Mouse (Mus musculus) lung, postnatal 0 days (tissue): ENCODE measurements around the gene Rhog.

Experiments
- CTCF ChIP-seq: IDR thresholded peaks from 2 replicates; pipeline ENCODE4 v1.5.1; 2016; ENCODE audit warnings: antibody characterized with exemption, mild to moderate bottlenecking
- EP300 ChIP-seq: IDR thresholded peaks from 2 replicates; pipeline ENCODE4 v1.6.1; 2016; ENCODE audit warnings: antibody characterized with exemption, mild to moderate bottlenecking, control low read depth

- TF ChIP-seq EP300 (no peak), CTCF (no peak)
Observed at GRCm38 (mm10) chr7:102208806-102209363, 47.0 kb downstream of the Rhog start.
